In the genomic region with DNA sequence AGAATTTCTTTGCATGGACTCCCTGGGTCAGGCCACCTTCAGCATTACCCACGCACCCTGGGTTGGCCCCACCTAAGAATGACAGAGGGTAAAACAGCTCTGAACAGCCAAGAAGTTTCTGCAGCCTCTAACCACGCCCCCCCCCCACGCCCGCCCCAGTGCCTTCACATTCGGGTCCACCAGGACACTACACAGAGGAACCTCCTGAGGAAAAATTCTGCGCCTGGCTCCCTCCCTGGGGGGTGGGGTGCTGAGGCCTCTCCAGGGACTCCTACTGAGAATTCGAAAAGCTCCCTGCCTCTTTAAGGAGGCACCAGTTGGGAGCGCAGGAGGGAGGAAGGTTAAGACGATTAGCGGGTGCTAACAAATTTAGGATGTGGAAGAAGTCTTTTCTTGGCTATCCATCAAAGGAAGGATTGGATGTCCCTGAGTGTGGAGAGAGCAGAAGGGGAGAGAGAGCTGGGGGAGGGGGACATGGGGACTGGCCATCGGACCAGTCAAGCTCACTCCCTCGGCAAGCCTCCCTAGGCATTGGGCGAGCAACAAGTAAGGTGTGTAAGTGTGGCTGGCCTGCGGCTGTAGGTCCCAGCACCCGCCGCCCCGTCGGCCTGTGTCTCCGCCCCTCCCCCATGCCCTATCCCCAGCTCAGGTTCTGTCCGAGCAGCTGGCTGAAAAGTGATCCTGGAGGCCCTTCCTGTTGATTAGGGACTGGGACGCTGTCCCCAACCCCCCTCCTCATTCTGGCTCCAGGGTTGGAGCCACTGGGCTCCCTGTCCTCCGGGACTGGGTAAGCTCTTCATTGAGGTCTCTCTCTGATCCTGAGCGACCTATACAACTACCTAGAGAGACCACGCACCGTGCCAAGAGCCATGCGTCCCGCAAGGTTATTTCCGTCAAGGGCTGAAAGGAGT, we compare ENCODE assay signal across 8 mouse cellular contexts. TPM values are rescaled to one million over a fixed set of nuclear protein-coding genes. Genes with fewer than 3 reads are reported as not detected.
DNase-seq lines count a peak whose midpoint lies in the region; ATAC-seq and TF ChIP-seq lines count a peak whose summit lies in the region.

No protein-coding gene starts in this region.

- no peaks in the 10 kb centered on the region for H3K36me3 ChIP-seq in liver, embryonic 11.5 days (ENCODE audit: control insufficient read depth, insufficient read depth, low read length)
- H3K36me3 ChIP-seq in stomach, embryonic 16.5 days (ENCODE audit: control insufficient read depth, insufficient read depth, low read length) = no peaks in the 10 kb centered on the region

- no peak overlapping the region for H3K4me3 ChIP-seq in lung, adult 2 months (replicated peaks; ENCODE audit: extremely low read depth, low read depth, low read length)
- no peak overlapping the region for H3K4me3 ChIP-seq in liver, embryonic 11.5 days (ENCODE audit: low read depth, low read length)
- H3K4me3 ChIP-seq in stomach, embryonic 16.5 days (replicated peaks; ENCODE audit: low read length) = peak overlapping the region; percentile 6; the same call in 1 of the 2 replicates

- 16% methylated on average over 28 of the region's 28 CpGs for WGBS in lung, adult 2 months
- 6% methylated on average over 28 of the region's 28 CpGs for WGBS in liver, embryonic 11.5 days
- WGBS in stomach, embryonic 16.5 days = 6% methylated on average over 28 of the region's 28 CpGs

- H3K9ac ChIP-seq in liver, embryonic 11.5 days (ENCODE audit: low read depth, low read length) = no peak overlapping the region
- H3K9ac ChIP-seq in stomach, embryonic 16.5 days (ENCODE audit: low read length) = peak overlapping the region; percentile 43

- TF ChIP-seq POLR2A in lung, adult 2 months (IDR thresholded peaks at IDR 0.05; ENCODE audit: borderline replicate concordance, extremely low read depth, low read depth, low read length) = no peak

- peaks cover 2% of the 10 kb centered on the region; the same call in 1 of the 2 replicates for H3K27me3 ChIP-seq in liver, embryonic 11.5 days (replicated peaks; ENCODE audit: control insufficient read depth, insufficient read depth, low read length)
- no peaks in the 10 kb centered on the region for H3K27me3 ChIP-seq in stomach, embryonic 16.5 days (ENCODE audit: control insufficient read depth, insufficient read depth, low read length)

- no peaks in the 10 kb centered on the region for H3K9me3 ChIP-seq in liver, embryonic 11.5 days (ENCODE audit: control insufficient read depth, low read length)
- H3K9me3 ChIP-seq in stomach, embryonic 16.5 days (replicated peaks; ENCODE audit: control insufficient read depth, low read length) = no peaks in the 10 kb centered on the region

- H3K4me1 ChIP-seq in lung, adult 2 months (ENCODE audit: control insufficient read depth, insufficient read depth, low read length) = no peaks in the 10 kb centered on the region
- peaks cover 5% of the 10 kb centered on the region; the same call in 1 of the 2 replicates for H3K4me1 ChIP-seq in liver, embryonic 11.5 days (replicated peaks; ENCODE audit: control insufficient read depth, insufficient read depth, low read length)
- H3K4me1 ChIP-seq in stomach, embryonic 16.5 days (ENCODE audit: control insufficient read depth, insufficient read depth, low read length) = peaks cover 20% of the 10 kb centered on the region

- peak overlapping the region; percentile 34 for H3K4me2 ChIP-seq in liver, embryonic 11.5 days
- H3K4me2 ChIP-seq in stomach, embryonic 16.5 days (ENCODE audit: low read depth, low read length) = peak overlapping the region; percentile 46

- peak; percentile 51 for DNase-seq in lung, postnatal 10 days
- no peak for DNase-seq in lung, adult 2 months
- DNase-seq in gastrocnemius, postnatal 25 days = peak; percentile 44
- no peak for DNase-seq in liver, embryonic 11.5 days (ENCODE audit: low spot score)
- no peak for DNase-seq in right cerebral cortex, postnatal 36 days (ENCODE audit: low spot score in 2 of 2)
- no peak for DNase-seq in adrenal gland, postnatal 4 days (ENCODE audit: low spot score in 2 of 2)
- no peak for DNase-seq in right cerebral cortex, adult 2 months (ENCODE audit: low spot score in 2 of 2)

- ATAC-seq in liver, embryonic 11.5 days (replicated peaks; ENCODE audit: low FRiP score) = peak; percentile 36; the same call in 1 of the 2 replicates
- peak; percentile 55; the same call in 1 of the 2 replicates for ATAC-seq in stomach, embryonic 16.5 days (ENCODE audit: insufficient read depth, low FRiP score)

- H3K27ac ChIP-seq in liver, embryonic 11.5 days (ENCODE audit: low read depth, low read length) = no peak overlapping the region
- H3K27ac ChIP-seq in stomach, embryonic 16.5 days (ENCODE audit: low read length) = no peak overlapping the region

- no peak for TF ChIP-seq CTCF in lung, adult 2 months (IDR thresholded peaks at IDR 0.05; ENCODE audit: insufficient read depth, low read length)

RNA-seq across cellular contexts. Expression of gene Col13a1, which starts 42.4 kb away (rescaled TPM):
- polyA plus RNA-seq in lung, adult 2 months (2012; rRNA removed) = 24.7 and 25.3 TPM in 2 replicates
- 1 to 10 TPM; 1.0 to 1.4 TPM for total RNA-seq in gastrocnemius, postnatal 25 days (2021)
- 4.0 and 4.6 TPM in 2 replicates for polyA plus RNA-seq in liver, embryonic 11.5 days (2014; fragmentation: Nextera tagmentation; extraction: Ambion mirVana)
- polyA plus RNA-seq in stomach, embryonic 16.5 days (2015; fragmentation: Nextera tagmentation; extraction: Ambion mirVana) = 2.2 and 4.0 TPM in 2 replicates
- total RNA-seq in adrenal gland, postnatal 4 days (2021) = 10 to 100 TPM; 17.5 to 19.8 TPM

Comparison
In these comparisons a context has a peak if more than half of its experiments do, and no peak if none do; other contexts are left out.
1. DNase-seq: peak in lung, postnatal 10 days (single experiment) and gastrocnemius, postnatal 25 days (single experiment); none in lung, adult 2 months (single experiment), liver, embryonic 11.5 days (single experiment), right cerebral cortex, postnatal 36 days (0 of 2), adrenal gland, postnatal 4 days (0 of 2) and right cerebral cortex, adult 2 months (0 of 2).